Mouse (Mus musculus) brain, embryonic 14.5 days (tissue): ENCODE measurements around the gene Usp18. TPM values are rescaled to one million over a fixed set of nuclear protein-coding genes. Genes with fewer than 3 reads are reported as not detected.

ENCODE experiments used
- DNase-seq: peaks from one replicate; pipeline ENCODE4 v3.0.0-alpha.2; 2011; ENCODE audit warnings: low read depth
- CTCF ChIP-seq: fragments of 200-500 bp; IDR thresholded peaks from 2 replicates; pipeline ENCODE4 v1.5.1; 2012; ENCODE audit warnings: inconsistent platforms, mild to moderate bottlenecking, moderate library complexity, borderline replicate concordance; ENCODE audit not compliant: insufficient read depth, insufficient read length; ENCODE audit errors: extremely low read depth
- POLR2A ChIP-seq: fragments of 200-500 bp; IDR thresholded peaks from 2 replicates; pipeline ENCODE4 v1.6.1; 2012; ENCODE audit warnings: mild to moderate bottlenecking, inconsistent platforms, borderline replicate concordance; ENCODE audit not compliant: poor library complexity, insufficient read depth, insufficient read length, severe bottlenecking; ENCODE audit errors: extremely low read depth
- polyA plus RNA-seq: library from polyadenylated mRNA; depleted of rRNA; stranded (reverse); fragments of >200 nt; gene quantifications from 2 replicates; pipeline ENCODE4 v1.2.3, GENCODE M21; 2012

Gene Usp18
- polyA plus RNA-seq, 1 experiment, result 0.56 TPM

GRCm38 (mm10) chr6:121214667-121215330 lies 30.9 kb upstream of the Usp18 start:
- no peak for TF ChIP-seq CTCF
- no peak for TF ChIP-seq POLR2A
- no peak for DNase-seq

- TF ChIP-seq POLR2A (no peak), CTCF (no peak)
- DNase-seq, result no peak
Observed at GRCm38 (mm10) chr6:121215336-121215735, 30.4 kb upstream of the Usp18 start.

GRCm38 (mm10) chr6:121215896-121216295 lies 29.8 kb upstream of the Usp18 start:
- no peak for DNase-seq
- TF ChIP-seq CTCF, result no peak
- TF ChIP-seq POLR2A, result no peak

GRCm38 (mm10) chr6:121216589-121217255 lies 29.0 kb upstream of the Usp18 start:
- DNase-seq, result no peak
- TF ChIP-seq POLR2A (no peak), CTCF (no peak)

GRCm38 (mm10) chr6:121218002-121218401 lies 27.7 kb upstream of the Usp18 start:
- no peak for DNase-seq
- TF ChIP-seq CTCF (no peak), POLR2A (no peak)

GRCm38 (mm10) chr6:121219406-121219805 lies 26.3 kb upstream of the Usp18 start:
- TF ChIP-seq CTCF (no peak), POLR2A (no peak)
- no peak for DNase-seq

- DNase-seq, result no peak
- no peak for TF ChIP-seq CTCF
- no peak for TF ChIP-seq POLR2A
Observed at GRCm38 (mm10) chr6:121220181-121220580, 25.5 kb upstream of the Usp18 start.

- TF ChIP-seq POLR2A (no peak), CTCF (no peak)
- no peak for DNase-seq
Observed at GRCm38 (mm10) chr6:121221876-121222597, 23.7 kb upstream of the Usp18 start.

- DNase-seq, result no peak
- TF ChIP-seq POLR2A (no peak), CTCF (no peak)
Observed at GRCm38 (mm10) chr6:121223001-121223400, 22.7 kb upstream of the Usp18 start.

- DNase-seq, result no peak
- TF ChIP-seq CTCF (no peak), POLR2A (no peak)
Observed at GRCm38 (mm10) chr6:121224067-121224466, 21.6 kb upstream of the Usp18 start.

- DNase-seq, result no peak
- TF ChIP-seq CTCF, result no peak
- no peak for TF ChIP-seq POLR2A
Observed at GRCm38 (mm10) chr6:121224993-121225392, 20.7 kb upstream of the Usp18 start.

GRCm38 (mm10) chr6:121226043-121226442 lies 19.7 kb upstream of the Usp18 start:
- no peak for DNase-seq
- TF ChIP-seq CTCF (no peak), POLR2A (no peak)

- TF ChIP-seq CTCF (no peak), POLR2A (no peak)
- no peak for DNase-seq
Observed at GRCm38 (mm10) chr6:121226744-121227143, 19.0 kb upstream of the Usp18 start.
